Mouse (Mus musculus) brown adipose tissue, adult 24 weeks (tissue): ENCODE measurements around the gene Sept1. TPM values are rescaled to one million over a fixed set of nuclear protein-coding genes. Genes with fewer than 3 reads are reported as not detected.
"Not testable (repeated sequence)": the region's sequence is repeated elsewhere in the genome, so short reads cannot be mapped to it uniquely, and the experiment has no call there.

Experiments used
- H3K27ac ChIP-seq: fragments of 200-500 bp; replicated peaks from 2 replicates; pipeline ENCODE4 v1.5.1; 2012; ENCODE audit warnings: low read depth, mild to moderate bottlenecking, low read length
- H3K4me1 ChIP-seq: fragments of 200-500 bp; 2 replicates; pipeline ENCODE4 v1.6.1; 2012; ENCODE audit warnings: low read length, mixed read lengths; ENCODE audit not compliant: control insufficient read depth, insufficient read depth, insufficient read length
- H3K4me3 ChIP-seq: fragments of 200-500 bp; 2 replicates; pipeline ENCODE4 v1.5.1; 2012; ENCODE audit warnings: low read depth, mild to moderate bottlenecking, low read length, moderate library complexity; ENCODE audit not compliant: insufficient read depth
- polyA plus RNA-seq: library from polyadenylated mRNA; stranded (reverse); fragments of >200 nt; gene quantifications from 2 replicates; pipeline ENCODE4 v1.2.4, GENCODE M21; 2012; ENCODE audit not compliant: missing spikeins, insufficient read depth, insufficient read length

Gene Sept1
- polyA plus RNA-seq, 1 experiment, result 19.3 TPM

DNA sequence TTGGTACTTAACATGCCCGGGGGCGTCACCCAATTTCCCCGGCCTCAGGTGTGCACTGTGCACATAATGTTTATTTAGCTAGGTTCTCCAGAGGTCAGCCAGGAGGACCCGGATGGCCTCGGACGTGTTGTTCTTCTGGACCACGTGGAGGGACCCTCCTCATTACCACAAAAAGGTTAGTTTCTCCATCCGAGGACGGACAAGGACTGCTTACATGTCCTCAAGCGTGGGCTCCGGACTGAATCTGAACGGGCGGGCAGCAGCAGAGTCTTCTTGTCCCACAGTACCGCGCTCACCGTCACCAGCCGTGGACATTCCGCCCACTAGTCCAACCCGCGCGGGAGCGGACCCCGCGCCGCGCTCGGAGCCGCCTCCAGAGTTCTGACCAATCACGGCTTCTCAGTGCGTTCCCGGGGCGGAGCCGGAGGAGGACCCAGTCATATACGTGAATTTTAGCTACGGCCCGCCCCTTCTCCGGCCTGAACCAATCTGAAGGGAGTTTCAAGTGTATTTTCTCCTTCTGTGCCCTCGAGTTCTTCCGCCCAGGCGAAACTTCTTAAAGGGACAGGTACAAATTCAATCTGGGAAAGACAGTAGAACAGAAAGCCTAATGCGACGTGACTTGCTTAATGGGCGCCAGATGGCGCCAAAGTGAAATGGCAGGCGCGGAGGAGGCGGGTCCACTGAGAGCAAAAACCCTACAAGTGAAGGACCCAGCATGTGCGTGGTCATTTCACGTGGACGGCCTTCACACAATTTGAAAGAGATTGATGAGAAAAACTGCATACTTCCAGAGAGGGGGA lies 27.6 kb upstream of the Sept1 start, which contains the start of gene Dctpp1:
Dctpp1 (minus strand) TSS at position 401 of the 803 bp plus-strand sequence.
- peak within 1 kb of the TSS; percentile 80 for H3K4me3 ChIP-seq
- H3K4me1 ChIP-seq, result no peaks in the 10 kb centered on the region
- H3K27ac ChIP-seq, result no peak within 1 kb of the TSS

GRCm38 (mm10) chr7:127259186-127259905 lies 26.4 kb upstream of the Sept1 start:
- Histone ChIP-seq H3K4me3 (no peak overlapping the region), H3K4me1 (no peaks in the 10 kb centered on the region), H3K27ac (no peak overlapping the region)

DNA sequence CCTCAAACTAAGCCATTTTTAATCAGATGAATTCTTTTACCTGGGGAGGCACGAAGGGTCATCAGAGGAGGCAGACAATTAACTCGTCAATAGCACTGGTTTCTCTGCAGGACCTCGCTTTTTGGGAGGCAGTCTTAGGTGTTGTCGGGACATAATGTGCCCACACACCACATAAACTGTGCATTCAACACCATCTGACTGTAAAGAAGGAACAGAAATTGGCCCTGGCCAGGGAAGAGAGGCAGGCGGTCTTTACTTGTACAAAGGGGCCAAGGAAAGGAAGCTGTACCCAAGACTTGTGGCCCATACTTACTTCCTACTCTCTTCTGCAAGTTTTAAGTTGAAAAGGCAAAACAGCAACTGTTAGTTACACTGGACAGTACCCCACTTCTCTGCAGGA lies 23.6 kb upstream of the Sept1 start:
- no peaks in the 10 kb centered on the region for H3K4me1 ChIP-seq
- no peak overlapping the region for H3K27ac ChIP-seq
- H3K4me3 ChIP-seq, result no peak overlapping the region

- Histone ChIP-seq H3K4me3 (no peak overlapping the region), H3K4me1 (no peaks in the 10 kb centered on the region), H3K27ac (no peak overlapping the region)
Observed at GRCm38 (mm10) chr7:127255965-127256364, 23.0 kb upstream of the Sept1 start.

GRCm38 (mm10) chr7:127255008-127255407 lies 22.1 kb upstream of the Sept1 start:
- Histone ChIP-seq H3K4me3 (peak overlapping the region; percentile 64), H3K4me1 (no peaks in the 10 kb centered on the region), H3K27ac (no peak overlapping the region)

- H3K4me3 ChIP-seq, result peak overlapping the region; percentile 73
- H3K27ac ChIP-seq, result peak overlapping the region; percentile 2; the same call in 1 of the 2 replicates
- H3K4me1 ChIP-seq, result no peaks in the 10 kb centered on the region
Observed at GRCm38 (mm10) chr7:127253821-127254769, 21.2 kb upstream of the Sept1 start.

GRCm38 (mm10) chr7:127253341-127253740 lies 20.4 kb upstream of the Sept1 start:
- H3K27ac ChIP-seq, result no peak overlapping the region
- H3K4me1 ChIP-seq, result no peaks in the 10 kb centered on the region
- H3K4me3 ChIP-seq, result peak overlapping the region; percentile 73

- no peak overlapping the region for H3K27ac ChIP-seq
- no peak overlapping the region for H3K4me3 ChIP-seq
- no peaks in the 10 kb centered on the region for H3K4me1 ChIP-seq
Observed at GRCm38 (mm10) chr7:127252414-127252813, 19.5 kb upstream of the Sept1 start.

- not testable (repeated sequence) for H3K4me1 ChIP-seq, H3K27ac ChIP-seq, H3K4me3 ChIP-seq
Observed at GRCm38 (mm10) chr7:127250511-127250910, 17.6 kb upstream of the Sept1 start.

GRCm38 (mm10) chr7:127244658-127245510 lies 12.0 kb upstream of the Sept1 start:
- Histone ChIP-seq H3K27ac (peak overlapping the region; percentile 56), H3K4me3 (peak overlapping the region; percentile 89), H3K4me1 (peaks cover 4% of the 10 kb centered on the region)

DNA sequence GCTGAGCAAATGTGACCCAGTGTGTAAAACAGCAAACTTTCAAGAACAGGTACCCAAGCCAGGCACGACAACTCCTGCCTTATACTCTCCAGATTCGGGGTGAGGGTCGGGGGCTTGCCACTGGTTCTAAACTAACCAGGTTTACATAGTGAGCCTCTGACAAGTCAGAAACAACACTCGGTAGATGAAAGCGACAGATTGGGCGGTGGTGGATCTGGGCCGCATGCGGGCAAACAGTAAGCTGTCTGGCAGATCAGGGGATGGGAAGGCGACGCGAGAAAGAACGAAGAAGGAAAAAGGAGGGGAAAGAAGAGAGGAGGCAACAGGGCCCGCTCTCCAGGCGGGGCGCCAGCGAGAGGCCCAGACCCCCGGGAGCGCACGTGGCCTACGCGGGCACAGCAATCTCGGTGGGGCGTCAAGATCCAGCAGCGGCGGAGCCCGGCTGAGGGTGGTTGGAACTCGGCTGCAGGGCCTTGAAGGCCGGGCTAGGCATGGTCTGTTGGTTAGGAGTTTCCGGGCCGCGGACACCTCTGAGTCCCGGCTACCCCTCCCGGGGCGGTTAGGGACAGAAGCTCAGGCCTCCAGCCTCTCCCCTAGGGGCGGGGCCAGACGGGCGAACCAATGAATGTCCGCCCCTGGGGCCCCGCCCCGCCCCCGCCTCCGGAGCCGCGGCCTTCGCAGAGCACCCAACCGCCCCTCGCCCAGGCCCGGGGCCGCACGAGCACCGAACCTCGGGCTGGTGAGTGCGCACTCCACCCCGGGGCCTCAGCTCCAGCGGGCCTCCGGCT lies 11.1 kb upstream of the Sept1 start, which contains the start of gene Zfp771:
Zfp771 (plus strand) TSS at position 405 of the 788 bp plus-strand sequence.
- H3K4me3 ChIP-seq, result peak within 1 kb of the TSS; percentile 89

DNA sequence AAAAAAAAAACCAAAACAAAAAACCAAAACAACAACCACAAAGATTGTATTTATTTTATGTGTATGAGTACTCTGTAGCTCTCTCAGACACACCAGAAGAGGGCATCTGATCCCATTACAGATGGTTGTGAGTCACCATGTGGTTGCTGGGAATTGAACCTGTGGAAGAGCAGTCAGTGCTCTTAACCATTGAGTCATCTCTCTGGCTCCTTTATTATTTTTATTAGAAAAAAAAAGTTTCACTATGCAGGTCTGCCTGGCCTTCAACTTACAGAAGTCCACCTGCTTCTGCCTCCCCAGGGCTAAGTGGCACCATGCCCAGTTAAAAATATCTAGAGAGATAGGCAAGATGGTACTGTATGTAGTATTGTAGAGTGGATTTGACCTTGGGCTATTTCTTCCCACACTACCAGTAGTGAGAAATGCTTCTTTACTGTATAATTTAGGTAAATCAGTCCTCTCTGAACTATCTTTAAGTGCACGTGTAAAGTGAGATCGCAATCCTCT lies 10.5 kb upstream of the Sept1 start:
- Histone ChIP-seq H3K4me1 (peaks cover 4% of the 10 kb centered on the region), H3K4me3 (peak overlapping the region; percentile 67)

More for the DNA sequence above, 11.1 kb upstream of the Sept1 start, which contains the start of gene Zfp771:
- H3K27ac ChIP-seq, result peak within 1 kb of the TSS; percentile 57
- H3K4me1 ChIP-seq, result peaks cover 4% of the 10 kb centered on the region

GRCm38 (mm10) chr7:127234777-127235176 lies 1.8 kb upstream of the Sept1 start:
- H3K27ac ChIP-seq, result no peak overlapping the region
- H3K4me1 ChIP-seq, result peaks cover 2% of the 10 kb centered on the region; the same call in 1 of the 2 replicates
- H3K4me3 ChIP-seq, result no peak overlapping the region

More for the DNA sequence above, 10.5 kb upstream of the Sept1 start:
- H3K27ac ChIP-seq, result peak overlapping the region; percentile 57
